Mouse (Mus musculus) limb, embryonic 11.5 days (tissue): ENCODE measurements around the gene Tspan33. TPM values are rescaled to one million over a fixed set of nuclear protein-coding genes. Genes with fewer than 3 reads are reported as not detected.

Experiments
- ATAC-seq: fragments of 200-750 bp; cut with Nextera tagmentation; 2 replicates; pipeline ENCODE4 v1.8.0; 2017; ENCODE audit warnings: low read depth; ENCODE audit not compliant: insufficient number of reproducible peaks, low FRiP score, low TSS enrichment
- DNase-seq: peaks from one replicate; pipeline ENCODE4 v3.0.0-alpha.2; 2015; ENCODE audit warnings: low spot score
- H3K27ac ChIP-seq: fragments of 300-500 bp; sonication (generic); replicated peaks from 2 replicates; pipeline ENCODE4 v1.5.1; 2014; ENCODE audit warnings: low read depth, mild to moderate bottlenecking, low read length
- H3K27me3 ChIP-seq: fragments of 300-500 bp; sonication (generic); 2 replicates; pipeline ENCODE4 v1.6.1; 2014; ENCODE audit warnings: mild to moderate bottlenecking, low read length, mixed read lengths; ENCODE audit not compliant: control insufficient read depth, insufficient read depth
- H3K36me3 ChIP-seq: fragments of 300-500 bp; sonication (generic); 2 replicates; pipeline ENCODE4 v1.6.1; 2014; ENCODE audit warnings: mild to moderate bottlenecking, low read length, moderate library complexity, mixed read lengths; ENCODE audit not compliant: control insufficient read depth, insufficient read depth
- H3K4me1 ChIP-seq: fragments of 300-500 bp; sonication (generic); 2 replicates; pipeline ENCODE4 v1.6.1; 2014; ENCODE audit warnings: low read length, mixed read lengths; ENCODE audit not compliant: control insufficient read depth, insufficient read depth
- H3K4me2 ChIP-seq: fragments of 300-500 bp; sonication (generic); 2 replicates; pipeline ENCODE4 v1.6.1; 2014; ENCODE audit warnings: low read depth, mild to moderate bottlenecking, moderate library complexity; ENCODE audit not compliant: severe bottlenecking
- H3K4me3 ChIP-seq: fragments of 300-500 bp; sonication (generic); 2 replicates; pipeline ENCODE4 v1.5.1; 2014; ENCODE audit warnings: low read depth, low read length
- H3K9ac ChIP-seq: fragments of 300-500 bp; sonication (generic); 2 replicates; pipeline ENCODE4 v1.6.1; 2014; ENCODE audit warnings: mild to moderate bottlenecking, low read length
- H3K9me3 ChIP-seq: fragments of 300-500 bp; sonication (generic); 2 replicates; pipeline ENCODE4 v1.6.1; 2016; ENCODE audit warnings: low read length; ENCODE audit not compliant: control insufficient read depth
- WGBS: fragments of 180-500 bp; shearing (Covaris S2); extraction: QIAGEN DNeasy Blood & Tissue Kit; methylation state at CpG from one replicate; pipeline ENCODE4 v1.1.7; 2014; 5-methylcytosine and 5-hydroxymethylcytosine counted together
- polyA plus RNA-seq: library from polyadenylated mRNA; unstranded; fragments of >200 nt; fragmentation: Nextera tagmentation; extraction: Ambion mirVana; gene quantifications from 2 replicates; pipeline ENCODE4 v1.2.1, GENCODE M21; 2014

Tspan33 gene
- polyA plus RNA-seq: 3.1 and 4.7 TPM in 2 replicates

GRCm38 (mm10) chr6:29693953-29694352, at the start of gene Tspan33:
Gene Tspan33, plus strand, starts transcription at chr6:29694222.
- Histone ChIP-seq H3K27me3 (peaks cover 4% of the 10 kb centered on the region), H3K4me3 (peak within 1 kb of the TSS; percentile 63), H3K9me3 (no peaks in the 10 kb centered on the region), H3K4me1 (0 out of 2 replicates have a peak, but pooled peaks cover 4% of the 10 kb centered on the region), H3K27ac (no peak within 1 kb of the TSS), H3K36me3 (no peaks in the 10 kb centered on the region), H3K4me2 (peak within 1 kb of the TSS; percentile 97), H3K9ac (peak within 1 kb of the TSS; percentile 73)
- DNase-seq (peak; percentile 92), ATAC-seq (peak; percentile 94)
- WGBS: under 1% methylated on average over 38 of the region's 41 CpGs

GRCm38 (mm10) chr6:29649494-29650169, 44.4 kb upstream of the Tspan33 start:
- H3K4me1 ChIP-seq: no peaks in the 10 kb centered on the region
- 36% methylated on average over 14 of the region's 14 CpGs for WGBS
- ATAC-seq (0 out of 2 replicates have a peak, but pooled peaks have one; percentile 54), DNase-seq (peak; percentile 96)
- no peak overlapping the region for H3K4me2 ChIP-seq
- H3K27ac ChIP-seq: no peak overlapping the region
- H3K9me3 ChIP-seq: no peaks in the 10 kb centered on the region
- H3K36me3 ChIP-seq: no peaks in the 10 kb centered on the region
- H3K9ac ChIP-seq: no peak overlapping the region
- H3K4me3 ChIP-seq: no peak overlapping the region
- H3K27me3 ChIP-seq: no peaks in the 10 kb centered on the region

GRCm38 (mm10) chr6:29650170-29650549, 43.9 kb upstream of the Tspan33 start:
- WGBS: 69% methylated on average over 10 of the region's 10 CpGs
- ATAC-seq: 0 out of 2 replicates have a peak, but pooled peaks have one; percentile 35

GRCm38 (mm10) chr6:29653271-29653670, 40.8 kb upstream of the Tspan33 start:
- no peak for DNase-seq
- Histone ChIP-seq H3K4me3 (no peak overlapping the region), H3K4me1 (no peaks in the 10 kb centered on the region), H3K36me3 (no peaks in the 10 kb centered on the region), H3K27me3 (no peaks in the 10 kb centered on the region), H3K27ac (no peak overlapping the region), H3K9me3 (no peaks in the 10 kb centered on the region), H3K9ac (no peak overlapping the region), H3K4me2 (no peak overlapping the region)
- no peak for ATAC-seq

More at GRCm38 (mm10) chr6:29650170-29650549, 43.9 kb upstream of the Tspan33 start:
- DNase-seq: no peak
- Histone ChIP-seq H3K4me1 (no peaks in the 10 kb centered on the region), H3K4me2 (no peak overlapping the region), H3K36me3 (no peaks in the 10 kb centered on the region), H3K9ac (no peak overlapping the region), H3K9me3 (no peaks in the 10 kb centered on the region), H3K4me3 (no peak overlapping the region), H3K27me3 (no peaks in the 10 kb centered on the region), H3K27ac (no peak overlapping the region)

- H3K27me3 ChIP-seq: no peaks in the 10 kb centered on the region
- WGBS: 95% methylated on average over 3 of the region's 3 CpGs
- no peak for DNase-seq
- no peaks in the 10 kb centered on the region for H3K36me3 ChIP-seq
- H3K9me3 ChIP-seq: no peaks in the 10 kb centered on the region
- H3K4me1 ChIP-seq: no peaks in the 10 kb centered on the region
- H3K4me3 ChIP-seq: no peak overlapping the region
- ATAC-seq: no peak
- H3K9ac ChIP-seq: no peak overlapping the region
- no peak overlapping the region for H3K27ac ChIP-seq
- H3K4me2 ChIP-seq: no peak overlapping the region
These were observed 35.2 kb upstream of the Tspan33 start for GRCm38 (mm10) chr6:29658626-29659475.

- no peaks in the 10 kb centered on the region for H3K36me3 ChIP-seq
- DNase-seq (no peak), ATAC-seq (no peak)
- H3K27ac ChIP-seq: no peak overlapping the region
- H3K4me2 ChIP-seq: no peak overlapping the region
- no peak overlapping the region for H3K9ac ChIP-seq
- no peaks in the 10 kb centered on the region for H3K9me3 ChIP-seq
- no peaks in the 10 kb centered on the region for H3K27me3 ChIP-seq
- H3K4me3 ChIP-seq: no peak overlapping the region
- WGBS: 92% methylated on average over 2 of the region's 2 CpGs
- no peaks in the 10 kb centered on the region for H3K4me1 ChIP-seq
These were observed 34.1 kb upstream of the Tspan33 start for GRCm38 (mm10) chr6:29659964-29660363.

GRCm38 (mm10) chr6:29660662-29661307, 33.2 kb upstream of the Tspan33 start:
- Histone ChIP-seq H3K27me3 (no peaks in the 10 kb centered on the region), H3K9ac (no peak overlapping the region), H3K27ac (no peak overlapping the region), H3K4me3 (no peak overlapping the region), H3K36me3 (no peaks in the 10 kb centered on the region), H3K4me2 (no peak overlapping the region), H3K4me1 (no peaks in the 10 kb centered on the region), H3K9me3 (no peaks in the 10 kb centered on the region)
- ATAC-seq: no peak
- WGBS: 61% methylated on average over 11 of the region's 11 CpGs
- DNase-seq: no peak

GRCm38 (mm10) chr6:29667266-29667665, 26.8 kb upstream of the Tspan33 start:
- Histone ChIP-seq H3K4me3 (no peak overlapping the region), H3K4me1 (no peaks in the 10 kb centered on the region), H3K27me3 (no peaks in the 10 kb centered on the region), H3K27ac (no peak overlapping the region), H3K36me3 (no peaks in the 10 kb centered on the region), H3K9ac (no peak overlapping the region), H3K4me2 (no peak overlapping the region), H3K9me3 (no peaks in the 10 kb centered on the region)
- DNase-seq (no peak), ATAC-seq (no peak)
- WGBS: 81% methylated on average over 6 of the region's 6 CpGs
